Mouse (Mus musculus): Measurements from ENCODE around the gene Tbc1d16. TPM values are rescaled to one million over a fixed set of nuclear protein-coding genes. Genes with fewer than 3 reads are reported as not detected.
A peak's percentile ranks its signal among the peaks of the same experiment; 100 is the strongest.

Tbc1d16 gene
- polyA plus RNA-seq, 1 experiment from 2014 or later, result 13.6 TPM

DNA sequence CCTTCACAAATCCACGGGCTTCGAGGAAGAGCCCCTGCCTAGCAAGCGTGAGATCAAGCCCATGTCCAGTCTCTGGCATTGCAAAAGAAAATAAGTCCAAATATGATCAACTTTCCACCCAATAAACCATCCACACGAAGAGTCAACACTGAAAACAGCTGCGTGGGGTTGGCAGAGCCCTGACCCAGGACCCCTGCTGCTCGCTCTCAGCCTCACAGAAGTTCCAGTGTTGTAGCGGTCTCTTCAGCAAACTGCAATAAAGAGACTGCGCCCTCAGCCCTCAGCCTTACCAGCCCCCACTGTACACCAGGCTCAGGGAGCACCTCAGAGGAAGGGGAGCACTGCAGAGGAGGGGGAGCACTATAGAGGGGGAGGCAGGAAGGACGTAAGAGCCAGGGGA is 2.7 kb downstream of the Tbc1d16 start:
- Histone ChIP-seq H3K9ac (ENCODE audit: low read length) (0 out of 2 replicates have a peak overlapping the region, but pooled peaks have one; percentile 0), H3K27me3 (ENCODE audit: control insufficient read depth, insufficient read depth, low read length) (peaks cover 2% of the 10 kb centered on the region; the same call in 1 of the 2 replicates), H3K27ac (ENCODE audit: low read length) (no peak overlapping the region), H3K4me2 (ENCODE audit: low read depth, low read length) (no peak overlapping the region), H3K4me3 (replicated peaks; ENCODE audit: low read length) (no peak overlapping the region), H3K4me1 (ENCODE audit: control insufficient read depth, insufficient read depth, low read length) (peaks cover 26% of the 10 kb centered on the region), H3K36me3 (ENCODE audit: control insufficient read depth, insufficient read depth, low read length) (no peaks in the 10 kb centered on the region), H3K9me3 (replicated peaks; ENCODE audit: control insufficient read depth, low read length) (no peaks in the 10 kb centered on the region)
- WGBS, result 79% methylated on average over 9 of the region's 9 CpGs
- no peak for ATAC-seq (ENCODE audit: insufficient read depth, low FRiP score)

DNA sequence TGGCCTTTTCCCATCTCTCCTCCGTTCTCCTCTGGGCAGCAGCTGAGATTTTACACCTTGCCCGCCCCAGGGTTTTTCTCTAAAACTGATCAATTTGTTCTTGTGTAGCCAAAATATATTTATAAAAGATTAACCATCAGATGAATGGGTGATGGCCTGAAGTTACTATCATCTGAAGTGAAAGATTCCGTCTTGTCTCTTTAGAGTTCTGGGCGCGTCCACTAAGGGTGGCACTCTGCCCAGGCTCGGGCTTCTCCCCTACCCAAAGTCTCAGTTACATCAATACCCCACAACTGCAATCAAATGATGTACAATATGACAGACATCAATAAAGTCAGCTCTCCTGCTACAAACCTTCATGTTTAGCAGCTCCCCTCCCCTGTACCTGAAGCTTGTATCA is 3.4 kb downstream of the Tbc1d16 start:
- no peak overlapping the region for H3K4me3 ChIP-seq (replicated peaks; ENCODE audit: low read length)
- H3K9ac ChIP-seq (ENCODE audit: low read length), result no peak overlapping the region
- WGBS, result 90% methylated on average over 6 of the region's 6 CpGs
- no peaks in the 10 kb centered on the region for H3K9me3 ChIP-seq (replicated peaks; ENCODE audit: control insufficient read depth, low read length)
- no peak overlapping the region for H3K27ac ChIP-seq (ENCODE audit: low read length)
- no peaks in the 10 kb centered on the region for H3K36me3 ChIP-seq (ENCODE audit: control insufficient read depth, insufficient read depth, low read length)
- no peak for ATAC-seq (ENCODE audit: insufficient read depth, low FRiP score)
- H3K4me1 ChIP-seq (ENCODE audit: control insufficient read depth, insufficient read depth, low read length), result peaks cover 31% of the 10 kb centered on the region
- H3K27me3 ChIP-seq (ENCODE audit: control insufficient read depth, insufficient read depth, low read length), result peaks cover 2% of the 10 kb centered on the region; the same call in 1 of the 2 replicates
- H3K4me2 ChIP-seq (ENCODE audit: low read depth, low read length), result no peak overlapping the region

DNA sequence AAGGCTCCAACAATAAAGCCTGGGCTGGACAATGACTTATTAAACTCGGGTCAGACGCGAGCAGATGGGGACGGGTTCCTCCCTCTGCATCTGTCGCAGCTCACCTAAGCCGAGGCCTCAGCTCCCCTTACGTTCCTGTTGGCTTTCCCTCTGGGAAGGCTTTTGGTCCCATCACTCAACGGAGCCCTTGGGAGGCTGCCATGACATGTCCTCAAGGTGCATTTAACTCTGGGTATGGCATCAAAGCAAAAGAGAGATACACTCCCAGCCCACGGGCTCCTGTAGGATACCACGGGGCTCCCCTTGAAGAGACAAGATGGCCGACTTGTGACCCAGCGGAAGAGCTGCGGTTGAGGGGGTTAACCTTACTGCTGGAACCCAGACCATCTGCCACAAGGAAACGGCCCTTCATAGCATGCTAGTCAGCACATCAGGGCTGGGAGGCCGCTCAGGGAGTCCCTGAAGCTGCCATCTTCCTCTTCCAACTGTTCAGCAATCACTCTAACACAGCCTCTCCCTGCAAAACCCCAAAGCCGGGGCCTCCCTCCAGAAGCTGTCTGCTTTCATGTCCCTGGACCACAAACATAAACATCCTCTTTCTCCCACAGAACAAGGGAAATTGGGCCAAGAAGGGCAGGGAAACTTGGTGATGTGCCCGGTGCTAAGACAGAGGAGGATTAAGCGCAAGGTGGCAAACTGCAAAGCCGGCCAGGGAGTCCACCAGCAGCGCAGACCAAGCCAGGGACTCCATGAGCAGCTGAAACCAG is 5.0 kb downstream of the Tbc1d16 start:
- peak overlapping the region; percentile 75 for H3K27ac ChIP-seq (ENCODE audit: low read length)
- H3K9ac ChIP-seq (ENCODE audit: low read length), result no peak overlapping the region
- H3K27me3 ChIP-seq (ENCODE audit: control insufficient read depth, insufficient read depth, low read length), result no peaks in the 10 kb centered on the region
- no peak overlapping the region for H3K4me3 ChIP-seq (replicated peaks; ENCODE audit: low read length)
- ATAC-seq (ENCODE audit: insufficient read depth, low FRiP score), result no peak
- H3K4me1 ChIP-seq (ENCODE audit: control insufficient read depth, insufficient read depth, low read length), result peaks cover 26% of the 10 kb centered on the region
- 67% methylated on average over 20 of the region's 20 CpGs for whole genome bisulfite sequencing
- 0 out of 2 replicates have a peak overlapping the region, but pooled peaks have one; percentile 10 for H3K4me2 ChIP-seq (ENCODE audit: low read depth, low read length)
- H3K9me3 ChIP-seq (replicated peaks; ENCODE audit: control insufficient read depth, low read length), result no peaks in the 10 kb centered on the region
- no peaks in the 10 kb centered on the region for H3K36me3 ChIP-seq (ENCODE audit: control insufficient read depth, insufficient read depth, low read length)

DNA sequence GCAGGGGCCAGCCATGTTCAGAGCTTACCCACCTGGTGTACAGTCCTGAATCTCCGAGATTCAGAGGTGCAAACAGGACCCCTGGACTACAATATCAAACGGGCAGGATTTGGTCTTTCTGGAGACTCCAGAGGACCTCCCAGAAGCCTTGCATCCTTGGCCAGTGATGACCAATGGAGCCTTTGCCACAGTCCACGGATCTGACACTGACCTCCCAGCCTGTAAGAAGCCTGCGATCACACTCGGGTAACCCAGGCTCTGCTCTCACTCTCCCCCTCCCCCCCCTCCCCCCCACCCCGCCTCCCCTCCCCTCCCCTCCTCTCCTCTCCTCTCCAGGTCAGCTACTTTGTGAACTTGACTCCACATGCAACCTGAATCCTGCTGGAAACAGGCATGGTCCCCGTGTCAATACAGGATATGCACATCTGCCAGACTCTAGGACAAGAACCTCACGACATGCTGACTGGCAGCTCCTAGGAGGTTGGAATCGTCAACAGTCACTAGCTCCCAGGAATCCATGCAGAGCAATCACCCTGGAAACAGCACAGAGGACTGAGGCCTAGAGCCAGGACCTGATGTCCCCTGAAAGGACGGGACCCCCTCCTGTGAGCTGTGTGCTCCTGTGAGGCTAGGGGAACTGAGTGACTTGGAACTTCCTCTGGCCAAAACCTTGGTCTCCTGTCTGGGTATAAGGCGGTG is 6.3 kb downstream of the Tbc1d16 start:
- H3K4me3 ChIP-seq (replicated peaks; ENCODE audit: low read length), result no peak overlapping the region
- no peaks in the 10 kb centered on the region for H3K9me3 ChIP-seq (replicated peaks; ENCODE audit: control insufficient read depth, low read length)
- no peak overlapping the region for H3K9ac ChIP-seq (ENCODE audit: low read length)
- no peak for ATAC-seq (ENCODE audit: insufficient read depth, low FRiP score)
- no peak overlapping the region for H3K4me2 ChIP-seq (ENCODE audit: low read depth, low read length)
- H3K27me3 ChIP-seq (ENCODE audit: control insufficient read depth, insufficient read depth, low read length), result no peaks in the 10 kb centered on the region
- WGBS, result 53% methylated on average over 10 of the region's 11 CpGs
- H3K4me1 ChIP-seq (ENCODE audit: control insufficient read depth, insufficient read depth, low read length), result peaks cover 23% of the 10 kb centered on the region
- no peaks in the 10 kb centered on the region for H3K36me3 ChIP-seq (ENCODE audit: control insufficient read depth, insufficient read depth, low read length)
- H3K27ac ChIP-seq (ENCODE audit: low read length), result no peak overlapping the region

DNA sequence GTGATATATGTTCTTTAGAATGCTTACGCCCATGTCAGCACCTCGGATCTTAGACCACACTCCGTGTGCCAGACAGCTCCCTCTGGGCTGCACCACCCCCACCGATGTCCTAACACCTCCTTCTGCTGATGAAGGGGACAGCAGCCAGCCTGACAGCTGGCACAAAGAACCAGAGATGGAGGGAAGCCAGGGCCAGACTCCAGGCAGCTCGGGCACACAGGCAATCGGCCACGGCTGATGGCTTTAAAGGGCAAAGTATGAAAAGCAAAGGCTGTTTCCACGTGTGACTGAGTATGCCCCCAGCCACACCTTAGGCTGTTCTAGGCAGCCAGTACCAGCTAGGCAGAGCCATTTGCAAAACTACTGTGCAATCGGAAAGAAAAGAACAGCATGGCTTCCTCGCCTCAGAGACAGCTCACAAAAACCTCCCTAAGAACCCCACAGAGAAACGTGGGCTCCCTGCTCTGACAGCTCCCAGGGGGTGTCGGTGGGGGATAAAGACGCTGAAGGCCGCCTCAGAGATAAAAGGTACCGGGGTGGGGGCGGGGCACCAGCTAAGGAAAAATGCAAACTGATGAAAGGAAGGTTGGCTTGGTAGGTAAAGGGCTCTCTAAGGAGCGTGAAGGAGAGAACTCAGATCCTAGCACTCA is 8.4 kb downstream of the Tbc1d16 start:
- ATAC-seq (ENCODE audit: insufficient read depth, low FRiP score), result no peak
- Histone ChIP-seq H3K4me2 (ENCODE audit: low read depth, low read length) (0 out of 2 replicates have a peak overlapping the region, but pooled peaks have one; percentile 1), H3K27me3 (ENCODE audit: control insufficient read depth, insufficient read depth, low read length) (no peaks in the 10 kb centered on the region), H3K4me3 (replicated peaks; ENCODE audit: low read length) (no peak overlapping the region), H3K9me3 (replicated peaks; ENCODE audit: control insufficient read depth, low read length) (no peaks in the 10 kb centered on the region), H3K4me1 (ENCODE audit: control insufficient read depth, insufficient read depth, low read length) (peaks cover 39% of the 10 kb centered on the region), H3K9ac (ENCODE audit: low read length) (peak overlapping the region; percentile 29), H3K36me3 (ENCODE audit: control insufficient read depth, insufficient read depth, low read length) (no peaks in the 10 kb centered on the region), H3K27ac (ENCODE audit: low read length) (no peak overlapping the region)
- 32% methylated on average over 17 of the region's 17 CpGs for WGBS

DNA sequence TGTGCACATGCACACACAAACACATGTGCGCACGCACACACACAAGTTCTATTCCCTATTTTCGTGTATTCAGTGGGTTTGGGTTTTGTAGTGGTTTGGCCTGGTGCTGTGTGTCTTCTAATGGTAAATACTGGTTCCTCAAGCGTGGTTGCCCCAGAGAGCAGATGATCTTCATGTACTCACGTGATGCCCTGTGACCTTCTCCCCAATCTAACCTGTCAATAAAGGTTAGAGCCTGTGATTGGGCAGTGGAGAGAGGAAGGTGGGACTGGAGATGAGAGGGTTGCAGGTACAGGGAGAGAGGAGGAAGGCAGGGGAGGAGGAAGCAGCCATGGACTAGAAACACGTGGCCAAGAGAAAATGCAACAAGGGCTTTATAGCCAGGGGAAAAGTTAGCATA is 10.4 kb downstream of the Tbc1d16 start:
- Histone ChIP-seq H3K9ac (ENCODE audit: low read length) (no peak overlapping the region), H3K27ac (ENCODE audit: low read length) (no peak overlapping the region), H3K4me3 (replicated peaks; ENCODE audit: low read length) (no peak overlapping the region), H3K27me3 (ENCODE audit: control insufficient read depth, insufficient read depth, low read length) (no peaks in the 10 kb centered on the region), H3K4me2 (ENCODE audit: low read depth, low read length) (no peak overlapping the region), H3K36me3 (ENCODE audit: control insufficient read depth, insufficient read depth, low read length) (no peaks in the 10 kb centered on the region), H3K9me3 (replicated peaks; ENCODE audit: control insufficient read depth, low read length) (no peaks in the 10 kb centered on the region), H3K4me1 (ENCODE audit: control insufficient read depth, insufficient read depth, low read length) (peaks cover 50% of the 10 kb centered on the region)
- ATAC-seq (ENCODE audit: insufficient read depth, low FRiP score), result no peak
- 88% methylated on average over 6 of the region's 6 CpGs for WGBS

DNA sequence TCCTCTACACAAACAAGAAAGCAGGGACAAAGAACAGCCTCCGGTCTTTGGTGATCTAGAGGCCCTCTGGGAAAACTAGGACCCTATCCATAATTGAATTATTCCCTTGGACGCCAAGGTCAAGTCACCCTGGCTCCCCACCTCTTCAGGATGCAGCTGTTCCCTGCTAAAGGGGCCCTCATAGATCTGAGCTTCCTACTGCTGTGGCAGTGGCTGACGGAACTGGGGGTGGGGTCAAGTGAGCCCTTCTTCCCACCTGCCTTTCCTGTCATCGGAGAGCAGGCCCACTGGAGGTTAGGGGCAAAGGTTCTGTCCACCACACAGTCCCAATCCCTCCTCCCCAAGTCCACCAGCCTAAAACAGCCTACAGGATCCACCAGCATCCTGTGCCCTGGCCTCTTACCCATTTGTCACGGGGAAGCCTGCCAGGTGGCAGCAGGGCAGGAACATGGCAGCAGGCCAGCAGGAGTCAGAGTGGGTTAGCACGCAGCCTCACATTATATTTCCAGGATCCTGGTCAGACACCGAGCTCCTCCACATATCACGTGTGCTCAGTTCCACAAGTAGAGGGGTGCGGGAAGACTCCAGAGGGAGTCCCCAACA is 12.3 kb downstream of the Tbc1d16 start:
- Histone ChIP-seq H3K4me1 (ENCODE audit: control insufficient read depth, insufficient read depth, low read length) (peaks cover 56% of the 10 kb centered on the region), H3K27ac (ENCODE audit: low read length) (peak overlapping the region; percentile 95), H3K27me3 (ENCODE audit: control insufficient read depth, insufficient read depth, low read length) (no peaks in the 10 kb centered on the region), H3K36me3 (ENCODE audit: control insufficient read depth, insufficient read depth, low read length) (no peaks in the 10 kb centered on the region), H3K4me3 (replicated peaks; ENCODE audit: low read length) (peak overlapping the region; percentile 33; the same call in 1 of the 2 replicates), H3K9me3 (replicated peaks; ENCODE audit: control insufficient read depth, low read length) (no peaks in the 10 kb centered on the region), H3K4me2 (ENCODE audit: low read depth, low read length) (peak overlapping the region; percentile 62), H3K9ac (ENCODE audit: low read length) (peak overlapping the region; percentile 66)
- peak; percentile 27 for ATAC-seq (ENCODE audit: insufficient read depth, low FRiP score)
- WGBS, result 22% methylated on average over 9 of the region's 9 CpGs

DNA sequence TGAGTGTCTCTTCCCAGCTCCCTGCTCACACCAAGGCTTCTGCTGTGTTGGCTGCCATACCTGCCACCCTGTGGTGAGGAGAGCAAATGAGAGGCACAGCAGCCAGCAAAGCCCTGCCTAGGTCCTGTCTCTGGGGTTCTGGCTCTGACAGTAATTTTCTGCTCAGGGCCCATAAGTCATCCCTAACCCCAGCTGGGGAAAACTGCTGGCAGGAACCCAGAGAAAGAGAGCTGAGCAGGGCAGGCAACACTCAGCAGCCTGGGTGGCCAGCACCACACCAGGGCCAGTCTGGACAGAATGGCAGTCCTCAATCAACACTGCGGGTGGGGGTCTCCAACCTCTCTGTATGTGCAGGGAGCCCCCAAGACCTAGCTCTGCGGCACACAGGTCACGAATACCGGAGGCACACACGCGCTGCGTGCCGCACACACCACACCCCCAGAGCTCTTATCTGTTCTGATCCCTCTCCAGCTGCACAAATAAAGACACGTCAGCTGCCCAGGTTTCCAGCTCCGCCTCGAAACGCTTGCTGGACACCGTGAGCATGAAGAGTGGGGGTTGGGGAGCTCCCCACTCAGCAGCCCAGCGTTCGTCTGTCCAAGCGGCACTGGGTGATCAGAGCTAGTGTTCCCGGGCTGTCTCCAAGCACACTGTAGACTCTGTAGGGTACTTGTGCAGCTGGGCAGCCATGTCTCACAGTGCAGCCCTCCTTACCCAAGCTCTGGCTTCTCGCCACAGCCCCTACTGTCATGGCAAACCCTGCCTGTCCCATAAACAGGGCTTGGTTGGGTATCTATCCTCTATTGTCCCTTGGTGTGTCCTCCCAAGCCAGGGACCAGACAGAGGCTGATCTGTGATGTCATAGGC is 13.0 kb downstream of the Tbc1d16 start:
- Histone ChIP-seq H3K27ac (ENCODE audit: low read length) (peak overlapping the region; percentile 95), H3K9me3 (replicated peaks; ENCODE audit: control insufficient read depth, low read length) (no peaks in the 10 kb centered on the region), H3K36me3 (ENCODE audit: control insufficient read depth, insufficient read depth, low read length) (no peaks in the 10 kb centered on the region), H3K27me3 (ENCODE audit: control insufficient read depth, insufficient read depth, low read length) (no peaks in the 10 kb centered on the region), H3K4me3 (replicated peaks; ENCODE audit: low read length) (peak overlapping the region; percentile 33), H3K4me1 (ENCODE audit: control insufficient read depth, insufficient read depth, low read length) (peaks cover 59% of the 10 kb centered on the region), H3K9ac (ENCODE audit: low read length) (peak overlapping the region; percentile 66), H3K4me2 (ENCODE audit: low read depth, low read length) (peak overlapping the region; percentile 62)
- peak; percentile 87 for ATAC-seq (ENCODE audit: insufficient read depth, low FRiP score)
- WGBS, result 2% methylated on average over 18 of the region's 18 CpGs
